Mouse (Mus musculus) lung, embryonic 16.5 days (tissue): ENCODE data around the gene Epor. TPM values are rescaled to one million over a fixed set of nuclear protein-coding genes. Genes with fewer than 3 reads are reported as not detected.

Source experiments
- ATAC-seq: fragments of 200-750 bp; cut with Nextera tagmentation; 2 replicates; pipeline ENCODE4 v1.8.0; 2017; ENCODE audit warnings: low read depth, mild to moderate bottlenecking, moderate library complexity
- H3K27ac ChIP-seq: fragments of 300-500 bp; sonication (generic); 2 replicates; pipeline ENCODE4 v1.5.1; 2014; ENCODE audit warnings: mild to moderate bottlenecking, control low read depth, low read length
- H3K27me3 ChIP-seq: fragments of 300-500 bp; sonication (generic); 2 replicates; pipeline ENCODE4 v1.6.1; 2014; ENCODE audit warnings: low read depth, low read length, mixed read lengths; ENCODE audit not compliant: control insufficient read depth, insufficient read depth
- H3K36me3 ChIP-seq: fragments of 300-500 bp; sonication (generic); 2 replicates; pipeline ENCODE4 v1.6.1; 2014; ENCODE audit warnings: low read length; ENCODE audit not compliant: control insufficient read depth, insufficient read depth
- H3K4me1 ChIP-seq: fragments of 300-500 bp; sonication (generic); replicated peaks from 2 replicates; pipeline ENCODE4 v1.6.1; 2014; ENCODE audit warnings: low read length, mixed read lengths; ENCODE audit not compliant: control insufficient read depth, insufficient read depth
- H3K4me2 ChIP-seq: fragments of 300-500 bp; sonication (generic); 2 replicates; pipeline ENCODE4 v1.6.1; 2014; ENCODE audit warnings: low read depth, low read length, control low read depth
- H3K4me3 ChIP-seq: fragments of 300-500 bp; sonication (generic); 2 replicates; pipeline ENCODE4 v1.5.1; 2014; ENCODE audit warnings: mild to moderate bottlenecking, low read length, control low read depth
- H3K9ac ChIP-seq: fragments of 300-500 bp; sonication (generic); 2 replicates; pipeline ENCODE4 v1.6.1; 2014; ENCODE audit warnings: low read length, control low read depth
- H3K9me3 ChIP-seq: fragments of 300-500 bp; sonication (generic); 2 replicates; pipeline ENCODE4 v1.6.1; 2016; ENCODE audit warnings: low read length; ENCODE audit not compliant: control insufficient read depth
- WGBS: fragments of 180-500 bp; shearing (Covaris S2); extraction: QIAGEN DNeasy Blood & Tissue Kit; methylation state at CpG from one replicate; pipeline ENCODE4 v1.1.7; 2014; 5-methylcytosine and 5-hydroxymethylcytosine counted together
- polyA plus RNA-seq: library from polyadenylated mRNA; unstranded; fragments of >200 nt; fragmentation: Nextera tagmentation; extraction: Ambion mirVana; gene quantifications from 2 replicates; pipeline ENCODE4 v1.2.1, GENCODE M21; 2015

Epor gene
- polyA plus RNA-seq, 1 experiment from 2014 or later, result 7.5 TPM

- Histone ChIP-seq H3K9ac (no peak overlapping the region), H3K27ac (no peak overlapping the region), H3K36me3 (no peaks in the 10 kb centered on the region), H3K4me1 (peaks cover 7% of the 10 kb centered on the region), H3K4me2 (no peak overlapping the region), H3K9me3 (no peaks in the 10 kb centered on the region), H3K4me3 (no peak overlapping the region), H3K27me3 (peaks cover 49% of the 10 kb centered on the region)
- 74% methylated on average over 4 of the region's 4 CpGs for WGBS
- ATAC-seq, result no peak
Measured at GRCm38 (mm10) chr9:21992227-21992626, 28.9 kb upstream of the Epor start.

GRCm38 (mm10) chr9:21989230-21990110, 26.2 kb upstream of the Epor start, which contains the start of gene Rgl3:
Rgl3 (minus strand) TSS chr9:21989446.
- Histone ChIP-seq H3K9me3 (no peaks in the 10 kb centered on the region), H3K4me1 (peaks cover 7% of the 10 kb centered on the region), H3K36me3 (no peaks in the 10 kb centered on the region), H3K4me3 (peak within 1 kb of the TSS; percentile 56), H3K4me2 (peak within 1 kb of the TSS; percentile 77), H3K9ac (peak within 1 kb of the TSS; percentile 54), H3K27ac (no peak within 1 kb of the TSS), H3K27me3 (peaks cover 51% of the 10 kb centered on the region)
- ATAC-seq, result peak; percentile 85
- under 1% methylated on average over 42 of the region's 42 CpGs for WGBS

- Histone ChIP-seq H3K9ac (peak overlapping the region; percentile 54), H3K36me3 (no peaks in the 10 kb centered on the region), H3K27me3 (peaks cover 51% of the 10 kb centered on the region), H3K27ac (no peak overlapping the region), H3K4me3 (peak overlapping the region; percentile 56), H3K4me2 (peak overlapping the region; percentile 77), H3K9me3 (no peaks in the 10 kb centered on the region), H3K4me1 (peaks cover 7% of the 10 kb centered on the region)
- WGBS, result under 1% methylated on average over 32 of the region's 32 CpGs
- peak; percentile 63 for ATAC-seq
Measured at GRCm38 (mm10) chr9:21988421-21989101, 25.3 kb upstream of the Epor start.

GRCm38 (mm10) chr9:21987592-21988342, 24.5 kb upstream of the Epor start:
- Histone ChIP-seq H3K27me3 (peaks cover 51% of the 10 kb centered on the region), H3K36me3 (no peaks in the 10 kb centered on the region), H3K4me1 (peaks cover 7% of the 10 kb centered on the region), H3K9me3 (no peaks in the 10 kb centered on the region), H3K9ac (no peak overlapping the region), H3K27ac (no peak overlapping the region), H3K4me3 (peak overlapping the region; percentile 56), H3K4me2 (peak overlapping the region; percentile 77)
- WGBS, result 9% methylated on average over 36 of the region's 36 CpGs
- ATAC-seq, result no peak

DNA sequence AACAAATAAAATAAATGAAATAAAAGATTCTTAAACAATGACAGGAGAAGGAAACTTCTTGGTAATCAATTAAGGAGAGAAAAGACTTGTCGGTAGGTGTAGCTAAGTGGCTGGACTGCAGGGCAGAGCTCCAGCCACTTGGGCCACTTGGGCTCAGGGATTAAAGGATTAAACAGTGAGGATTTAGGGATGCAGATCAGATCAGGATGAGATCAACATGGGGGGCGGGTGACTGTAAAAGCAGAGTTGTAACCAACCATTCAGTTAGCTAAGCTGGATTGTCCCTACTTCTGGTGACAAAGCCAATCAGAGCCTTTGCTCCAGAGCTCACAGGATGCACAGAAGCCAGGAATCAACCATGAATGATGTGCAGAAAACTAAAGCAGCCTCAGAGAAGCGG, 20.6 kb upstream of the Epor start:
- no peaks in the 10 kb centered on the region for H3K36me3 ChIP-seq
- no peak overlapping the region for H3K27ac ChIP-seq
- no peak overlapping the region for H3K4me2 ChIP-seq
- ATAC-seq, result no peak
- peaks cover 18% of the 10 kb centered on the region for H3K27me3 ChIP-seq
- H3K9me3 ChIP-seq, result no peaks in the 10 kb centered on the region
- H3K4me3 ChIP-seq, result no peak overlapping the region
- no peak overlapping the region for H3K9ac ChIP-seq
- H3K4me1 ChIP-seq, result peaks cover 7% of the 10 kb centered on the region
- 31% methylated on average over 3 of the region's 3 CpGs for WGBS

DNA sequence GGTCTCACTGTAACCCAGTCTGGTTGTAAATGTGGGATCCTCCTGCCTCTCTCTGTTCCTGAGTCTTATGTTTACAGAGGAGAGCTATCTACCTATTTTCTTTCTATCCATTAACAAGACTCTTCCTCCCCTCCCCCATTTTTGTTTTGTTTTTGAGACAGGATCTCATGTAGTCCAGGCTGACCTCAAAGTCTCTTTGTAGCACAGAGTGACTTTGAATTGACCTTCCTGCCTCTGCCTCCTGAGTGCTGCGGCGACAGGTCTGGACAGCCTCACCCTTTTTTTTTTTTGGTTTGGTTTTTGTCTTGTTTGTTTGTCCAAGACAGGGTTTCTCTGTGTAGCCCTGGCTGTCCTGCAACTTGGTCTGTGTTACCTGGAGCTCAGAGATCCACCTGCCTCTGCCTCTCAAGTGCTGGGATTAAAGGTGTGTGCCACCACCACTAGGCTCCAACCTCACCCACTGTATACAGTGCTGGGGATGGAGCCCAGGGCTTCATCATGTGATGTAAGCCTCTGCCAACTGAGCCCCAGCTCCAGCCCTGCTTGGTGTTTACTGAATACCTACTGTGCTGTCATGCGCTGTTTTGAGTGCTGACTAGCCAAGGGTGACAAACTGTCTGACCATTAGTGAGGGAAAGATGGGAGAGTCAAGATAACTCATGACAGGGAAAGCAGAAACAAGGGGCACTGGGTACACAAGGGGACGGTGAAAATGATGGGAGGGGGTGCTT, 15.3 kb upstream of the Epor start:
- Histone ChIP-seq H3K4me3 (no peak overlapping the region), H3K4me2 (no peak overlapping the region), H3K27me3 (no peaks in the 10 kb centered on the region), H3K27ac (no peak overlapping the region), H3K9ac (no peak overlapping the region), H3K4me1 (no peaks in the 10 kb centered on the region), H3K9me3 (no peaks in the 10 kb centered on the region), H3K36me3 (no peaks in the 10 kb centered on the region)
- WGBS, result 80% methylated on average over 4 of the region's 4 CpGs
- no peak for ATAC-seq

DNA sequence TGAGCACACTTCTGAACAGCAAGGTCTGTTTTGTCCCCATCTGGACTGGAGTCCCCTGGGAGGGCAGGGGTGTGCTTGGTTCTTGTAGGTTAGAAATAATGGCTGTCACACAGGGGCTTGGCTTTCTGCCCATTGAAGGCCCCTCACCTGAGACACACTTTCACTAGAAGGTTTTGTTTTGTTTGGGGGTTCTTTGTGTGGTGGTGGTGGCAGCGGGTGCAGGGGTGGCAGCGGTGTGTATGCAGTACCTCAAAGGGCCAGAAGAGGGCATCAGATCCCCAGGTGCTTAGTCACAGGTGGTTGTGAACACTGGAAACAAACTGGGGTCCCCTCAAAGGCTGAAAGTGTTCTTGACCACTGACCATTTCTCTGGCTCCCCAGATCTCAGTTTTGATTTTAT, 14.7 kb upstream of the Epor start:
- Histone ChIP-seq H3K27me3 (no peaks in the 10 kb centered on the region), H3K4me1 (no peaks in the 10 kb centered on the region), H3K36me3 (no peaks in the 10 kb centered on the region), H3K27ac (no peak overlapping the region), H3K4me3 (no peak overlapping the region), H3K9ac (no peak overlapping the region), H3K4me2 (no peak overlapping the region), H3K9me3 (no peaks in the 10 kb centered on the region)
- no peak for ATAC-seq
- 12% methylated on average over 2 of the region's 2 CpGs for WGBS

DNA sequence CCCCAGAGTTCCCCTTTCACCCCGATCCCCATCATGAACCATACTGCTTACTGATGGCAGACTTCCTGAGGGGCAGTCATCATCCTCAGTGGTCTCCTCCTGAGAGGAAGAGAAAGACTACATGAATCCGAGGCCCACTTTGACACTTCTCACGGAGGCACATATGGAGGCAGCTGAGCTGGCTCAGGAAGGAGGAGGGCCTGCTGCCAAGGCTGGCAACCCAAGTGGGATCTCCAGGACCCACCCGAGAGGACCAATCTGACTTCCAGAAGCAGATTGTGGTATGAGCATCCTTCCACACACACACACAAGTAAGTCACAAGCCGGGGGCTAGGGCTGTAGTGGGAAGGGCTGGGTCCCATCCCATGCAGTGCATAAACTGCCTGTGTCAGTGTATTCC, 14.0 kb upstream of the Epor start:
- Histone ChIP-seq H3K36me3 (no peaks in the 10 kb centered on the region), H3K4me2 (no peak overlapping the region), H3K4me1 (no peaks in the 10 kb centered on the region), H3K27ac (no peak overlapping the region), H3K9ac (no peak overlapping the region), H3K27me3 (no peaks in the 10 kb centered on the region), H3K4me3 (no peak overlapping the region), H3K9me3 (no peaks in the 10 kb centered on the region)
- ATAC-seq, result no peak
- 80% methylated on average over 5 of the region's 5 CpGs for WGBS
